Mouse (Mus musculus): ENCODE results near the gene S100a6.

- TF ChIP-seq HCFC1 (IDR thresholded peaks at IDR 0.05; ENCODE audit: borderline replicate concordance, insufficient read depth, low read length), result no peak
- no peak for TF ChIP-seq CHD2 (IDR thresholded peaks at IDR 0.05; ENCODE audit: low read depth, low read length)
- TF ChIP-seq ZNF384 (IDR thresholded peaks at IDR 0.05; ENCODE audit: low read depth, low read length), result no peak
- TF ChIP-seq ZC3H11A (IDR thresholded peaks at IDR 0.05; ENCODE audit: borderline replicate concordance, low read depth, low read length), result no peak
- no peak for TF ChIP-seq MAFK (IDR thresholded peaks at IDR 0.05; ENCODE audit: insufficient read depth, low read depth, low read length)
These were observed 30.1 kb upstream of the S100a6 start for GRCm38 (mm10) chr3:90582556-90582955.

Data from ES-E14 (cell line).